Mouse (Mus musculus) liver, embryonic 15.5 days (tissue): Measurements from ENCODE around the gene Zfp536. TPM values are rescaled to one million over a fixed set of nuclear protein-coding genes. Genes with fewer than 3 reads are reported as not detected.
A peak's percentile ranks its signal among the peaks of the same experiment; 100 is the strongest.

Experiments used
- ATAC-seq: fragments of 200-750 bp; cut with Nextera tagmentation; 2 replicates; pipeline ENCODE4 v1.8.0; 2017; ENCODE audit warnings: moderate number of reproducible peaks, mild to moderate bottlenecking, moderate library complexity; ENCODE audit not compliant: insufficient read depth
- H3K27ac ChIP-seq: fragments of 300-500 bp; sonication (generic); replicated peaks from 2 replicates; pipeline ENCODE4 v1.5.1; 2015; ENCODE audit warnings: mild to moderate bottlenecking, inconsistent platforms
- H3K27me3 ChIP-seq: fragments of 300-500 bp; sonication (generic); 2 replicates; pipeline ENCODE4 v1.6.1; 2015; ENCODE audit warnings: mild to moderate bottlenecking, inconsistent platforms
- H3K36me3 ChIP-seq: fragments of 300-500 bp; sonication (generic); replicated peaks from 2 replicates; pipeline ENCODE4 v1.6.1; 2015; ENCODE audit warnings: moderate library complexity, mild to moderate bottlenecking, inconsistent platforms
- H3K4me1 ChIP-seq: fragments of 300-500 bp; sonication (generic); replicated peaks from 2 replicates; pipeline ENCODE4 v1.6.1; 2015; ENCODE audit warnings: inconsistent platforms
- H3K4me2 ChIP-seq: fragments of 300-500 bp; sonication (generic); 2 replicates; pipeline ENCODE4 v1.6.1; 2015; ENCODE audit warnings: moderate library complexity, mild to moderate bottlenecking, inconsistent platforms
- H3K4me3 ChIP-seq: fragments of 300-500 bp; sonication (generic); replicated peaks from 2 replicates; pipeline ENCODE4 v1.5.1; 2015; ENCODE audit warnings: mild to moderate bottlenecking, inconsistent platforms
- H3K9ac ChIP-seq: fragments of 300-500 bp; sonication (generic); 2 replicates; pipeline ENCODE4 v1.6.1; 2015; ENCODE audit warnings: moderate library complexity, mild to moderate bottlenecking, inconsistent platforms
- H3K9me3 ChIP-seq: fragments of 300-500 bp; sonication (generic); replicated peaks from 2 replicates; pipeline ENCODE4 v1.6.1; 2016; ENCODE audit warnings: inconsistent platforms
- WGBS: fragments of 180-500 bp; shearing (Covaris S2); methylation state at CpG from one replicate; pipeline ENCODE4 v1.1.7; 2015; ENCODE audit warnings: mixed read lengths; ENCODE audit not compliant: insufficient replicate concordance; 5-methylcytosine and 5-hydroxymethylcytosine counted together
- polyA plus RNA-seq: library from polyadenylated mRNA; unstranded; fragments of >200 nt; fragmentation: Nextera tagmentation; extraction: Ambion mirVana; gene quantifications from 2 replicates; pipeline ENCODE4 v1.2.1, GENCODE M21; 2015

The Zfp536 gene
- polyA plus RNA-seq, 1 experiment from 2014 or later, result 0.07 TPM

DNA sequence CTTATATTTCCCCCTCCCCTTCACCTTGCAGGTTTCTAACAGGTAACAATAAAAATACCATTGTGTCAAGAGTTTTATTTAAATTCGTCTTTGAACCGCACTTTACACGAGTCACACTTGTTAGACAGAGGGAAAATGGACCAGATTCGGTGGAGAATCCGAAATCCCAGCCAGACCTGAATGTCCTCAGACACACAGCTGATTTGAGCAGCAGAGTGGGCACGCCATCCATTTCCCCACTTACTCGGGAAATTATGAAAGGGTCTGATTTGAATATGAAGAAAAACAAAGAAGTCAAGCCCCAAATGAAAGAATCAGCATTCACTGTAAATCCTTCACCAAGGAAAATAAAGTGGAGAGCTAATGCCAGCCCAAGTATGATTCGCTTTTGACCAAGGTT lies 208.1 kb downstream of the Zfp536 start:
- Histone ChIP-seq H3K36me3 (no peaks in the 10 kb centered on the region), H3K27ac (no peak overlapping the region), H3K9ac (no peak overlapping the region), H3K4me2 (no peak overlapping the region), H3K9me3 (no peaks in the 10 kb centered on the region), H3K4me1 (no peaks in the 10 kb centered on the region), H3K4me3 (no peak overlapping the region), H3K27me3 (no peaks in the 10 kb centered on the region)
- 57% methylated on average over 8 of the region's 8 CpGs for WGBS
- ATAC-seq, result no peak

GRCm38 (mm10) chr7:37564644-37565043 lies 208.8 kb downstream of the Zfp536 start:
- 41% methylated on average over 10 of the region's 10 CpGs for WGBS
- no peak for ATAC-seq
- no peak overlapping the region for H3K4me2 ChIP-seq

DNA sequence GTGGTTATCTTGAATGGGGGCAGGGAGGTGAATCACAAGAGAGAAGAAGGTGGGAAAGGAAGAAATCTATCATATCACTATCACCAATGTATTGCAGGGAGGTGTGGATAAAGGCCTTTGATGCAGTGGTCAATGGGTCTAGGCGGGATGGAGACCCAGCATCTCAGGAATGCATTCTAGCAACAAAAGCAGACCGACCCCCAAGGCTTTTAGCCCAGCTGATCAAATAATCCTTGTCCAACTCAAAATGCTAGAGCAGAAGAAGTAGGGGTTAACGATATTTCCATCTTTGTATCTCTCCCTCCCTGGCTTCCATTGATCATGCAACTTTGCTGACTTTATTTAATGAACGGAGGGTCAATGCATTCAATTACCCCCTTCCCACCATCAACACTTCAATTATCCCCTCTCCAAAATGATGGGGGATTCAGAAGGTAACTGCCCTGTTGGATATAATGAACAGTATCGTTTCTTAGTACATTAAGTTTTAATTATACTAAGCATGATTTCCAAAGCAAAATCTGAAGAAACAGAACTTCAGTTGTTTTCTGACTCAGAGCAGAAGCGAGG lies 209.5 kb downstream of the Zfp536 start:
- Histone ChIP-seq H3K36me3 (no peaks in the 10 kb centered on the region), H3K4me3 (no peak overlapping the region), H3K4me2 (no peak overlapping the region), H3K4me1 (no peaks in the 10 kb centered on the region), H3K27me3 (no peaks in the 10 kb centered on the region), H3K27ac (no peak overlapping the region), H3K9me3 (no peaks in the 10 kb centered on the region), H3K9ac (no peak overlapping the region)
- WGBS, result 48% methylated on average over 6 of the region's 6 CpGs
- no peak for ATAC-seq

More at GRCm38 (mm10) chr7:37564644-37565043, 208.8 kb downstream of the Zfp536 start:
- no peak overlapping the region for H3K9ac ChIP-seq
- H3K27ac ChIP-seq, result no peak overlapping the region
- no peaks in the 10 kb centered on the region for H3K4me1 ChIP-seq
- H3K9me3 ChIP-seq, result no peaks in the 10 kb centered on the region
- no peaks in the 10 kb centered on the region for H3K27me3 ChIP-seq
- no peak overlapping the region for H3K4me3 ChIP-seq
- no peaks in the 10 kb centered on the region for H3K36me3 ChIP-seq

- no peaks in the 10 kb centered on the region for H3K9me3 ChIP-seq
- peak overlapping the region; percentile 30; the same call in 1 of the 2 replicates for H3K4me2 ChIP-seq
- no peak overlapping the region for H3K9ac ChIP-seq
- no peaks in the 10 kb centered on the region for H3K27me3 ChIP-seq
- 9% methylated on average over 8 of the region's 8 CpGs for WGBS
- no peaks in the 10 kb centered on the region for H3K4me1 ChIP-seq
- H3K27ac ChIP-seq, result no peak overlapping the region
- no peaks in the 10 kb centered on the region for H3K36me3 ChIP-seq
- no peak overlapping the region for H3K4me3 ChIP-seq
- no peak for ATAC-seq
Measured at GRCm38 (mm10) chr7:37563171-37563574, 210.3 kb downstream of the Zfp536 start.

- Histone ChIP-seq H3K4me1 (no peaks in the 10 kb centered on the region), H3K4me2 (no peak overlapping the region), H3K27ac (no peak overlapping the region), H3K4me3 (no peak overlapping the region), H3K9ac (no peak overlapping the region), H3K36me3 (no peaks in the 10 kb centered on the region), H3K9me3 (no peaks in the 10 kb centered on the region), H3K27me3 (no peaks in the 10 kb centered on the region)
- 69% methylated on average over 7 of the region's 7 CpGs for WGBS
- ATAC-seq, result no peak
Measured at GRCm38 (mm10) chr7:37562505-37562904, 210.9 kb downstream of the Zfp536 start.

GRCm38 (mm10) chr7:37560581-37560980 lies 212.9 kb downstream of the Zfp536 start:
- Histone ChIP-seq H3K36me3 (no peaks in the 10 kb centered on the region), H3K27me3 (no peaks in the 10 kb centered on the region), H3K4me2 (no peak overlapping the region), H3K4me1 (no peaks in the 10 kb centered on the region), H3K27ac (no peak overlapping the region), H3K9ac (no peak overlapping the region), H3K4me3 (no peak overlapping the region), H3K9me3 (no peaks in the 10 kb centered on the region)
- no peak for ATAC-seq
- WGBS, result 62% methylated on average over 7 of the region's 7 CpGs

DNA sequence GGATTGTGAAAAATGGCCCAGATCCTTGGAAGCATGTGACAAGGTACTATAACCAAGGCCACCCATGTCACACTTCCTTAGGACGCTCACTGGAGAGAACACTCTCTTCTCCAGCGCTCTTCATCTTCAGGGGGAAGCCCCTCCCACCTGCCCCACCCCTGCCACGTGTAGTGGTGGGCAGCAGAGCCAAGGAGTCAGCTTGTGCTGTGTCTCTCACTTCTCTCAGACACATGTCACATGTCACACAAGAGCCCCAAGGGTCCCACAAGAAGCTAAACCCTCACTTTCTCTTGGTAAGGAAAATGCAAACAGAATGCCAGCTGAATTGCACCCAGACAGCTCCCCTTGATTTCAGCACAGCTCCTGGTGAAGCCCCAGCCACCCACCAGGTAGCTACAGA lies 213.6 kb downstream of the Zfp536 start:
- no peaks in the 10 kb centered on the region for H3K9me3 ChIP-seq
- H3K27ac ChIP-seq, result no peak overlapping the region
- no peak for ATAC-seq
- no peak overlapping the region for H3K4me2 ChIP-seq
- H3K36me3 ChIP-seq, result no peaks in the 10 kb centered on the region
- no peaks in the 10 kb centered on the region for H3K4me1 ChIP-seq
- no peak overlapping the region for H3K4me3 ChIP-seq
- no peaks in the 10 kb centered on the region for H3K27me3 ChIP-seq
- H3K9ac ChIP-seq, result no peak overlapping the region
- 41% methylated on average over 3 of the region's 3 CpGs for WGBS

DNA sequence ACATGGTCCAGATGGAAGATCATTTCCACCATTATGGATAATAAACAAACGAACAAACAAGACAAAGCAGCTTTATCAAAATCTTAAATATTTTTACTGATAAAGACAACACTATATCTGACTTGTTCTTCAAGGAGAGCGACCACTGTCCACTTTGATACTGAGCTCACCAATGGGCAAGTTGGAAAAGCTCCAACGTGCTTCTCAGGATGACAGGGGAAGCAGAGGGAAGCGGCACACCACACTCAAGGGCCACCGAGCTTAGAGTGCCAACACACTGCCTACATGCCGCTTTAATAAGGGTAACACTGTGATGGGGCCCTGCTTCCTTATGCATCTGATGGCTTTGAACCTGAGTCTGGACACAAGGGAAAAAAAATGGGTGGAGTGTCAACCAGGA lies 214.1 kb downstream of the Zfp536 start:
- Histone ChIP-seq H3K4me3 (no peak overlapping the region), H3K27me3 (no peaks in the 10 kb centered on the region), H3K4me2 (no peak overlapping the region), H3K36me3 (no peaks in the 10 kb centered on the region), H3K27ac (no peak overlapping the region), H3K4me1 (no peaks in the 10 kb centered on the region), H3K9ac (no peak overlapping the region), H3K9me3 (no peaks in the 10 kb centered on the region)
- ATAC-seq, result no peak
- 60% methylated on average over 6 of the region's 6 CpGs for WGBS

DNA sequence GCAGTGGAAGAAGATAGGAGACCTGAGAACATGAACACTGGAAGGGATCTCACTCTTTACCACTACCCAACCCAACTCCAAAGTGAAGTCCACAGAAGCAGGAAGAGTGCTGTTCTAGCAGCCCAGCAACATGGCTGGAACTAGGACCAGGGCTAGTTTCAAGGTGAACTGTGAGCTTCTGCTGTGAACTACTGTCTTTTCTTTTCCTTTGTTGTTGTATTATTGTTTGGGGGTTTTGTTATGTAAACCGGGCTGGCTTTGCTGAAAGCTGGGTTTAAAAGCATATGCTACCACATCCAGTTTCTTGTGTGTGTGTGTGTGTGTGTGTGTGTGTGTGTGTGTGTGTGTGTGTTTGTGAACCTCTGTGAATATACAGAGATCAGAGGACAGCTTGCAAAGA lies 216.6 kb downstream of the Zfp536 start:
- Histone ChIP-seq H3K27me3 (no peaks in the 10 kb centered on the region), H3K4me3 (no peak overlapping the region), H3K9me3 (no peaks in the 10 kb centered on the region), H3K9ac (no peak overlapping the region), H3K4me1 (no peaks in the 10 kb centered on the region), H3K4me2 (no peak overlapping the region), H3K36me3 (no peaks in the 10 kb centered on the region), H3K27ac (no peak overlapping the region)
- no peak for ATAC-seq
- WGBS, result 69% methylated on average over 1 of the region's 1 CpGs

DNA sequence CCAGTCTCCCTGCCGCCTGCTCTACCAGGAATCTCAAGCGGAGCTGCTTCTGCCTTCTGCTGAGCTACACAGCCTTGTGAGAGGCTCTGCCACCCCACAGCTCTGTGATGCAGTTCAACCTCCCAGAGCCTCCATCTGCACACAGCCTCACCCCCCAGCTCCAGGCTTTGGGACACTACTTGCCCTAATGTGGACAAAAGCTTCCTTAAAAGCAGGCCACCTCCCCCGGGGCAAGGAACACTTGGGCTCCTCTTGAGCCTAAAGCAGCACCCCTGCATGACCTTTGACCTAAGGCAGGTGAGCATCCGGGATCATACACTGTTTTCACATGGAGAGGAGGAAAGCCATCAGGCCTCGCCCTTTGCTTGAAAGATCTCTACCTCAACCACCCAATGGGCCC lies 219.0 kb downstream of the Zfp536 start:
- H3K27ac ChIP-seq, result no peak overlapping the region
- H3K9me3 ChIP-seq, result no peaks in the 10 kb centered on the region
- H3K27me3 ChIP-seq, result no peaks in the 10 kb centered on the region
- no peak overlapping the region for H3K9ac ChIP-seq
- 60% methylated on average over 5 of the region's 5 CpGs for WGBS
- no peak for ATAC-seq
- H3K4me1 ChIP-seq, result no peaks in the 10 kb centered on the region
- H3K36me3 ChIP-seq, result no peaks in the 10 kb centered on the region
- H3K4me3 ChIP-seq, result no peak overlapping the region
- H3K4me2 ChIP-seq, result no peak overlapping the region

DNA sequence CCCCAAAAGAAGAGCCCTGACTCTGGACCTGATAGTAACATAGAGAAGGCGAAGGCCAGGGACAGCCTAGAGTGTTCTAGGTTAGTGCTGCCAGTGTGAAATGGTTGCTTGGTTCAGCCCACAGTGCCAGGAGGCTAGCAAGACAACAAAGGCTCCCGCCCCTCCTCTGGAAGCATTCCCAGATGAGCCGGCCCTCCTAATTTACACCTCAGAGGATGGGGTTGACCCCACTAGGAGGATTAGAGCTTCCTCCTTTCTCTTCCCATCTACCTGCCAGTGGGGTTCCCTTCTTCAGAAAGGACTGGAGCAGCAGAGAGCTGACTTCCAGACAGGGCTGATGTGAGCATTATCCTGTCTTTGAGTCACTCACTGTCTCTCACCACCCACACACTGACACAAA lies 219.8 kb downstream of the Zfp536 start:
- 47% methylated on average over 3 of the region's 3 CpGs for WGBS
- no peaks in the 10 kb centered on the region for H3K9me3 ChIP-seq
- no peak for ATAC-seq
- H3K36me3 ChIP-seq, result no peaks in the 10 kb centered on the region
- H3K27ac ChIP-seq, result no peak overlapping the region
- no peak overlapping the region for H3K9ac ChIP-seq
- no peak overlapping the region for H3K4me3 ChIP-seq
- H3K4me1 ChIP-seq, result no peaks in the 10 kb centered on the region
- no peaks in the 10 kb centered on the region for H3K27me3 ChIP-seq
- no peak overlapping the region for H3K4me2 ChIP-seq

GRCm38 (mm10) chr7:37552384-37552783 lies 221.1 kb downstream of the Zfp536 start:
- no peak for ATAC-seq
- Histone ChIP-seq H3K27me3 (no peaks in the 10 kb centered on the region), H3K36me3 (no peaks in the 10 kb centered on the region), H3K27ac (no peak overlapping the region), H3K4me3 (no peak overlapping the region), H3K4me2 (no peak overlapping the region), H3K9ac (no peak overlapping the region), H3K9me3 (no peaks in the 10 kb centered on the region), H3K4me1 (no peaks in the 10 kb centered on the region)
- 52% methylated on average over 3 of the region's 3 CpGs for WGBS
